Mouse (Mus musculus) myocyte (in vitro differentiated cells): ENCODE measurements at regions not wholly inside any gene's neighbourhood (a gene's known extent, or its start where the extent isn't known, plus 50 kb on each side); places are given as distances from the start of the nearest gene placed in this dataset.

Experiments used
- H3K27me3 ChIP-seq: one replicate; pipeline ENCODE4 v1.6.1; 2011; ENCODE audit not compliant: control insufficient read depth, insufficient read depth, insufficient read length
- H3K36me3 ChIP-seq: one replicate; pipeline ENCODE4 v1.6.1; 2011; ENCODE audit not compliant: control insufficient read depth, insufficient read depth
- H3K4me2 ChIP-seq: one replicate; pipeline ENCODE4 v1.6.1; 2011; ENCODE audit warnings: low read depth, control low read depth
- H3K4me3 ChIP-seq: one replicate; pipeline ENCODE4 v1.5.1; 2011; ENCODE audit warnings: mild to moderate bottlenecking, control low read depth, moderate library complexity
- H3K79me2 ChIP-seq: one replicate; pipeline ENCODE4 v1.6.1; 2011; ENCODE audit not compliant: control insufficient read depth, insufficient read depth
- H3ac ChIP-seq: one replicate; pipeline ENCODE4 v1.6.1; 2011; ENCODE audit not compliant: control insufficient read depth, insufficient read length
- CEBPB ChIP-seq: IDR thresholded peaks from 2 replicates; pipeline ENCODE4 v1.6.1; 2011; ENCODE audit warnings: mild to moderate bottlenecking, moderate library complexity; ENCODE audit not compliant: poor library complexity, insufficient read depth, severe bottlenecking
- E2F4 ChIP-seq: IDR thresholded peaks from one replicate; pipeline ENCODE4 v1.6.1; 2011; ENCODE audit warnings: mild to moderate bottlenecking, control low read depth, moderate library complexity; ENCODE audit not compliant: insufficient read depth
- MAX ChIP-seq: IDR thresholded peaks from one replicate; pipeline ENCODE4 v1.6.1; 2011; ENCODE audit warnings: low read depth, mild to moderate bottlenecking, control low read depth
- MYOD1 ChIP-seq, 3 experiments: IDR thresholded peaks; one replicate each; pipeline ENCODE4 v1.6.1; 2011; ENCODE audit warnings: control low read depth in 2 of 3, low read depth in 2 of 3, mild to moderate bottlenecking in 2 of 3, moderate library complexity in 1 of 3; ENCODE audit not compliant: insufficient read length in 2 of 3, control insufficient read depth in 1 of 3
- MYOG ChIP-seq, 3 experiments: IDR thresholded peaks; one replicate each; pipeline ENCODE4 v1.6.1; 2011; ENCODE audit warnings: control low read depth in 2 of 3, low read depth in 2 of 3, mild to moderate bottlenecking in 2 of 3; ENCODE audit not compliant: insufficient read length in 2 of 3, control insufficient read depth in 1 of 3, insufficient read depth in 1 of 3
- POLR2A ChIP-seq: IDR thresholded peaks from one replicate; pipeline ENCODE4 v1.6.1; 2011; ENCODE audit warnings: low read depth, mild to moderate bottlenecking, control low read depth, moderate library complexity; ENCODE audit not compliant: insufficient read length
- POLR2AphosphoS2 ChIP-seq: IDR thresholded peaks from one replicate; pipeline ENCODE4 v1.6.1; 2011; ENCODE audit warnings: low read depth, control low read depth; ENCODE audit not compliant: insufficient read length
- REST ChIP-seq: IDR thresholded peaks from one replicate; pipeline ENCODE4 v1.6.1; 2011; ENCODE audit warnings: mild to moderate bottlenecking, control low read depth, moderate library complexity; ENCODE audit not compliant: insufficient read depth, insufficient read length
- SRF ChIP-seq: IDR thresholded peaks from one replicate; pipeline ENCODE4 v1.6.1; 2011; ENCODE audit warnings: low read depth; ENCODE audit not compliant: control insufficient read depth, insufficient read length
- TCF12 ChIP-seq: IDR thresholded peaks from one replicate; pipeline ENCODE4 v1.6.1; 2011; ENCODE audit warnings: mild to moderate bottlenecking, control low read depth; ENCODE audit not compliant: poor library complexity, insufficient read depth, severe bottlenecking
- TCF3 ChIP-seq: IDR thresholded peaks from one replicate; pipeline ENCODE4 v1.6.1; 2011; ENCODE audit warnings: low read depth, control low read depth; ENCODE audit not compliant: insufficient read length
- USF1 ChIP-seq: IDR thresholded peaks from one replicate; pipeline ENCODE4 v1.6.1; 2011; ENCODE audit warnings: low read depth, mild to moderate bottlenecking, control low read depth, moderate library complexity

- Histone ChIP-seq H3K4me2 (no peak overlapping the region), H3K79me2 (no peaks in the 10 kb centered on the region), H3K4me3 (no peak overlapping the region), H3K36me3 (no peaks in the 10 kb centered on the region), H3K27me3 (no peaks in the 10 kb centered on the region), H3ac (no peak overlapping the region)
- TF ChIP-seq USF1 (no peak), REST (no peak), POLR2AphosphoS2 (no peak), POLR2A (no peak), TCF3 (no peak), MYOD1 (IDR thresholded peaks at IDR 0.05; ENCODE audit: control insufficient read depth in 1 of 3, insufficient read length in 2 of 3, low read depth in 2 of 3) (no peak), CEBPB (no peak), SRF (no peak), MYOG (IDR thresholded peaks at IDR 0.05; ENCODE audit: control insufficient read depth in 1 of 3, insufficient read depth in 1 of 3, insufficient read length in 2 of 3, low read depth in 2 of 3) (no peak), MAX (no peak), E2F4 (no peak), TCF12 (no peak)
These were observed 312.5 kb upstream of the Trib2 start for GRCm38 (mm10) chr12:16129243-16129642.

GRCm38 (mm10) chr12:16124906-16125305, 308.2 kb upstream of the Trib2 start:
- no peak for TF ChIP-seq TCF3
- TF ChIP-seq USF1, result no peak
- no peak for TF ChIP-seq TCF12
- no peak for TF ChIP-seq MYOG (IDR thresholded peaks at IDR 0.05; ENCODE audit: control insufficient read depth in 1 of 3, insufficient read depth in 1 of 3, insufficient read length in 2 of 3, low read depth in 2 of 3)
- no peak for TF ChIP-seq CEBPB
- TF ChIP-seq REST, result no peak
- no peak for TF ChIP-seq MYOD1 (IDR thresholded peaks at IDR 0.05; ENCODE audit: control insufficient read depth in 1 of 3, insufficient read length in 2 of 3, low read depth in 2 of 3)
- no peak for TF ChIP-seq E2F4
- TF ChIP-seq POLR2A, result no peak
- no peak for TF ChIP-seq SRF
- no peak for TF ChIP-seq POLR2AphosphoS2
- no peak for TF ChIP-seq MAX
- Histone ChIP-seq H3ac (no peak overlapping the region), H3K79me2 (no peaks in the 10 kb centered on the region), H3K4me3 (no peak overlapping the region), H3K36me3 (no peaks in the 10 kb centered on the region), H3K4me2 (no peak overlapping the region), H3K27me3 (no peaks in the 10 kb centered on the region)

GRCm38 (mm10) chr12:16122353-16123127, 305.8 kb upstream of the Trib2 start:
- TF ChIP-seq CEBPB (no peak), POLR2A (no peak), TCF3 (no peak), POLR2AphosphoS2 (no peak), E2F4 (no peak), MYOD1 (IDR thresholded peaks at IDR 0.05; ENCODE audit: control insufficient read depth in 1 of 3, insufficient read length in 2 of 3, low read depth in 2 of 3) (no peak), SRF (no peak), MAX (no peak), REST (no peak), MYOG (IDR thresholded peaks at IDR 0.05; ENCODE audit: control insufficient read depth in 1 of 3, insufficient read depth in 1 of 3, insufficient read length in 2 of 3, low read depth in 2 of 3) (no peak), USF1 (no peak), TCF12 (no peak)
- no peaks in the 10 kb centered on the region for H3K27me3 ChIP-seq
- H3K36me3 ChIP-seq, result no peaks in the 10 kb centered on the region
- H3ac ChIP-seq, result no peak overlapping the region
- no peaks in the 10 kb centered on the region for H3K79me2 ChIP-seq
- no peak overlapping the region for H3K4me2 ChIP-seq
- H3K4me3 ChIP-seq, result no peak overlapping the region

- Histone ChIP-seq H3K27me3 (no peaks in the 10 kb centered on the region), H3K4me3 (no peak overlapping the region), H3K4me2 (no peak overlapping the region), H3K79me2 (no peaks in the 10 kb centered on the region), H3ac (no peak overlapping the region), H3K36me3 (no peaks in the 10 kb centered on the region)
- TF ChIP-seq TCF12 (no peak), MYOD1 (IDR thresholded peaks at IDR 0.05; ENCODE audit: control insufficient read depth in 1 of 3, insufficient read length in 2 of 3, low read depth in 2 of 3) (no peak), MYOG (IDR thresholded peaks at IDR 0.05; ENCODE audit: control insufficient read depth in 1 of 3, insufficient read depth in 1 of 3, insufficient read length in 2 of 3, low read depth in 2 of 3) (no peak), CEBPB (no peak), TCF3 (no peak), POLR2AphosphoS2 (no peak), E2F4 (no peak), SRF (no peak), MAX (no peak), USF1 (no peak), POLR2A (no peak), REST (no peak)
These were observed 305.1 kb upstream of the Trib2 start for GRCm38 (mm10) chr12:16121787-16122186.
